Mouse (Mus musculus): Measurements from ENCODE around the gene Zfp652.
"Not testable (repeated sequence)": the region's sequence is repeated elsewhere in the genome, so short reads cannot be mapped to it uniquely, and the experiment has no call there.

Gene Zfp652

DNA sequence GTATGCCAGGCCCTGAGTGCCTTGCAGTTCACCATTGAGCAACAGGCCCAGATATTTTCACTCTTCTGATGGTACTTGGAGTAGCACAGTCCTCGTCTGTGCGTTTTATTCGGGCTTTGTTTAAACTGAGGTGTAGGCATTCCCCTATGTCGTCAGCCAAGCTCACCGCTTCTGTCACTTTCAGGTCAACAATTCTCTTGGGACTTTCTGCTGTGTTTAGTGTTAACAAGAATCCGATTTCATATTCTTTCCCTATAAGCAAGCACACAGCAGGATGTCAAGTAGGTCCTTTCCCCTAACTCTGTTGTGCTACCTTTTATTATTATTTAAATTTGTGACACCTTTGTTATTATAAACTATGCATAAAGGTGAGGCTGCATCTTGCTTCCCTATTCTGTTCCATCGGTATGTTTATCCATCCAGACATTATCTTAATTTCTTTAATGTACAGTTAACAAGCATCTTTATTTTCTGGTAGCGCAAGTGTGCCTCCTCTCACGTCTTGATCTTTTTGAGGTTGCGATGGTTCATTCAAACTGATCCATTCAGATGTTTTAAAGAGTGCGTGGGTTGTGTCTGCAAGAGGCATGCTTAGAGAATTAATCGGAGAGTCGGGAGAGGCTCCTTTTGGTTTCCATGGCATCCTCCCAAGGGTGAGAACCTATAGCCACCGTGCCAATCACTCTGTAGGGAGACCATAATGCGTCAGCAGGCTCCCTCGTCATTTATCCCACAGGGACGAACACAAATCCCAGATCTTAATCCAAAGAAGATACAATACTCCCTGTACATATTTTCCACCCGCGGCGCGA, 145.4 kb downstream of the Zfp652 start:
- no peak for DNase-seq (ENCODE audit: low read depth)

DNA sequence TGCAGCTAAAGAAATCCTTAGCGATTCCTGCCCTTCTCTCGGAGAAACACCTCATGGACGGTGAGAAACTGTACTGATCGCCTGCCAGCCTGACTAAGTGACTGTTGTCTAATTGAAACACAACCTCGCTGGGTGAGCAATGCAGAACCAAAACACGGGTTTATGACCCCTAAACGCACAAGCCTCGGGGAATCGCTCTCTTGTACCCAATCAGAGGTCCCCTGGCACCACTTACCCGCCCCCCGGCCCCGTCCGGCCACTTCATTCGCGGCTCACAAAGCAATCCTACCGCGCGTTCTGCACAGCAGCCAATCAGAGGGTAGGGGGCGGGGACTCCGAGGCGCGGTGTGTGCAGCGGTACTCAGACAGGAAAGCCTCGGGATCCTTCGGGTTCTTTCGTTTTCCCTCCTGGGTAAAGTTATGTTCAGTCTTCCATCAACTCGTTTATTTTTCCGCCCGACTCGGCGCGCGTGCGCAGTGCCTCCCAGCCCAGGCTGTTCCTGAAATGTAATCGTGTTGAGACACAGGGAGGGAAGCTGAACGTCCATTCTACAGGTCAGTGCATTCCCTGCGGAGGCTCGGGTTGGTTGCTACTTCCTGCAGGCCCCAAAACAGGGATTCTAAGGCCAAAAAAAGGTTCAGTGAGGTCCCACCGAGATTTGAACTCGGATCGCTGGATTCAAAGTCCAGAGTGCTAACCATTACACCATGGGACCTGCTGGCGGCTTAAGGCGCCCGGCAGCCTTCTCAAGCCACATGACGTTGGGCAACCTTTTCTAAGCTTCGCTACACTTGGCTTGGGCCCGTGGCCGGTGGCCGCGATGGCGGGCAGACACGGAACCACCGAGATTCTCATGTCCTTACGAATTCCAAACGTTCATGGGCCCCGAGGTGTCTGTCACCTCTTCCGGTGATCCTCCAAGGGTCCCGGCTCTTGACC, 146.3 kb downstream of the Zfp652 start:
- DNase-seq (ENCODE audit: low read depth), result peak; percentile 96

DNA sequence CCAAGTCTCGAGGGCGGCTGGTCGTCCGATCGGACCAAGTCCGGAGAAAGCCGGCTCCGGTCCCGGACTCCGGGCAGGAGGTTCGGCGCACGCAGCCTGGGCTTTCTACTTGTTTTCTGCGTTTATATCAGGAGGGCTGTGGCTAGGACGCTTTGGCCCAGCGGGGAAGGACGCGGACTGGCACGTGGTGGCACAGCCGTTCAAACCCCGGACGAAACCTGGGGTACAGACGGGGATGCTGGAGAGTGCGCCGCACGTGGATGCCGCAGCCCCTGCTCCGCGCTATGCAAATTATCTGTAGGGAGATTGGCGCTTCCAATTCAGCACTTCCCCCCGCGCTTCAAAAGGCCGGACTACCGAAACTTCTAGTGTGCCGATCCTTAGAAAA, 147.0 kb downstream of the Zfp652 start:
- no peak for DNase-seq (ENCODE audit: low read depth)

DNA sequence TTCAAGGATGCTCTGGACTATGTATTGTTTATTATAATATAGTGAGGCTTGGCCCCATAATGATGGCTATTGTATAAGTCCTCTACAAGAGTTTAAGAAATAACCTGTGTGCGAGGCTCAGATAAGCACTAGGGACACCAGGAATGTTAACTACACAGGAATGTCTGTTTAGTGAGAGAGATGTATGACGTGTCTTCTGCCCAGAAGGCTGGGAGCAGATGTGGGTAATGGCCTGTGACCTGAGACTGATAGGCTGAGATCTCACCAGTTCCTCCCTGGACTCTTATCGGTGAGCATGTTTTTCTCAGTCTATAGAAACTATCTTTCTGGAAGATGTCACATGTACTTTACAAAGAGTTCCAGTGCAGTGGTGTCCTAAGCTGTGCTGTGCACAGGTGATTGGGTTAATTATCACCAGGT, 147.6 kb downstream of the Zfp652 start:
- DNase-seq (ENCODE audit: low read depth), result no peak

DNA sequence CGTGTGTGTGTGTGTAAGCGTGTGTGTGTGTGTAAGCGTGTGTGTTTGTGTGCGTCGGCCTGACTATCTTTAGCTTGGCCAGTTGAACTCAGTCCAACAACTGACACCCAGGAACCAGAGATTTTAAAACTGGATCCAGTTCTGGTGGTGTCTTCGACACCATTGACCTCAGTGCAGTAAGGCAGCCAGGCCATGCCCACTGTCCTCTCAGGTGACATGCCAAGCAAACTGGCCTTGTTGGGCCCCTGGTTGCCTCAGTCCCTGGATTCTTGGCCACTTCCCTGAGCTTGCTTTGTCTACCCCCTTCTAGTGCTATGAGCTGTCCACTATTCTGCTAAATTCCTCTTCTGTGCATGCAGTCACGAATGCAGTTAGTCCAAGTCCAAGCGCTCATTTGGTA, 148.9 kb downstream of the Zfp652 start:
- no peak for DNase-seq (ENCODE audit: low read depth)

DNA sequence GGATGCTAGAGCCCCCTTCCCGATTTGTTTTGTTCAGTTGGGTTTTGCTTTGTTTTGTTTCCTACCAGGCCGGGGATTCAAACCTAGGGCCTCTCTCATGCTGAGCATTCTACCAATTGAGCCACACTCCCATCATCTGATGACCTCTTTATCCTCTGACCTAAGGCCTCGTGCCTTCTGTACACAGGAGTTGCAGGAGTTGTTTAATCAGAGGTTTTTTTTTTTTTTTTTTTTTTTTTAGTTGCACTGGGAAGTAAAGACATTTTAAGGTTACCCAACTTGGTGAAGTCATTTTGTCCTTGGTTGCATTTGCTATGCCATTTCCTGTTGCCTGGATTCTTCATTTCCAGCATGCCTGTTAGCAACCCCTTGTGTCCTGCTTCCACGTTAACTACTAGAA, 157.0 kb downstream of the Zfp652 start:
- DNase-seq (ENCODE audit: low read depth), result no peak

DNA sequence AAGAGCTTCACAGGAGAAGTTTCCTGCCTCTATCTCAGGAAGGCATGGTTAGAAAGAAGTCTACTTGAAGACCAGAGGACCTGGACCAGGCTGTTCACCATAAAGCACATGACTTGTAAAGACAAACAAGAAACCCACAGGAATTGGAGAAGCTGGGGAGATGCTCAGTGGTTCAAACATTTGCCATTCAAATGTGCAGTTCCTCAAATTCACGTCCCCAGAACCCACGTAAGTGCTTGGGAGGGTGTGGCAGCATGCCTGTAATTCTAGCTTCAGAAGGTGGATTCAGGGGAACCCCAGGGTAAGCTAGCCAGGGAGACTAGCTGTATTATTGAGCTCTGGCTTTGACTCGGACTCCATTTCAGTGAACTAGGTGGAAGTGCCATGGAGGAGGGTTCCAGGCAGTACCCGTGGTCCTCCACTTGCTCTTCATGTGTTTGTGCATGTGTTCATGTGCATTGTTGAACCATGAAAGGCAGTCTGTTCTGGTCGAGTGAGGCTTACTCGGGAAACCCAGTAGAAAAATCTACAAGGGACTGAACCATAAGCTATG, 157.5 kb downstream of the Zfp652 start:
- no peak for DNase-seq (ENCODE audit: low read depth)

DNA sequence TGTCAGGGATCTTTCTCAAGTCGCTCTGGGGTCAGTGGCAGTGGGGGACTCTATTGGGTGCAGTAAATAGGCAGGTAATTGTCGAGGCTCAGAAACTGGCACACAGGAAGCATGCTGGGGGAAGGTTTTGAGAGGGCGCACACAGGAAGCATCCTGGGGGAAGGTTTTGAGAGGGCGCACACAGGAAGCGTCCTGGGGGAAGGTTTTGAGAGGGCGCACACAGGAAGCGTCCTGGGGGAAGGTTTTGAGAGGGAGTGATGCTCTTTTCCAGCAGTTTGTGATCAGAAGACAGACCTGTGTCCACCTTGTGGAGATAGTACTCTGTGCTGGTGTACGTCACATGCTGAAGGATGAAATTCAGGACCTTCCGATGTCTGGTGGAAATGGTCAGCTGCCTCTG, 163.3 kb downstream of the Zfp652 start:
- DNase-seq (ENCODE audit: low read depth), result no peak

DNA sequence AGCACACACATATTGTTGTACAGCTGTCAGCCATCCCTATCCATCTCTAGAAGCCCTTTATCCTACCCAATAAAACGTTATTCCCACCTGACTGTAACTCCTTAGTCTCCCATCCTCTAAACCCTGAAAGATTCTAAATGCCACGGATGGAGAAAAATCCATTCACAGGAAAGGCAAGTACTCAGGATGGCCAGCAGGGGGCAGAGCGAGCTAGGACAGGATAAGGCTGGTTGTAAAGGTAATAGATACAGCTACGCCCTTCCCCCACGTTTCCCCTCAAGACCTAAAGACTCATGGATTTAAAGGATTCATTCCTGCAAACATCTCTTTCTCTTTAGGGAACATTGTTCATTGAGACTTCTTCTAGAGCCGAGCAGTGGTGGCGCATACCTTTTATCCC, 163.8 kb downstream of the Zfp652 start:
- DNase-seq (ENCODE audit: low read depth), result no peak

DNA sequence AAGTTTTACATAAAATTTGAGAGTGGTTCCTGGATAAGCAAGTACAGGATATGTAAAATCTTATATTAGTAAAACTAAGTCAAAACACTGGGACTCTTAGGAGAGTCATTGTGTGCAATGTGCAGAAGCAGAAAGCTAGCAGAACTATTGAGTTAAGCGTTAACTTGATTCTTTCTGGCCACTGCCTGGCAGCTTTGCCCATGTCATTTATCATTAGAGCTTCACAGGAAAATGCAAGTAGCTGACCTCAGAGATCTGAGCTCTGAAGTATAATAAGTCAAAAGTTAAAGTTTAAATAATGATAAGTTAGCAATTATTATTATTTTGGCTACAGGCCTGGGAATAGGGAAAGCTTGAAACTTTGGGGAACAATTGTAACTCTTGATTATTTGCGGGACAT, 167.4 kb downstream of the Zfp652 start:
- not testable (repeated sequence) for DNase-seq (ENCODE audit: low read depth)

Data from c-Kit-positive CD71-negative TER-119-negative erythroid progenitor cells, embryonic 14.5 days (primary cell).